Mouse (Mus musculus): ENCODE data around the gene Rgs9.

Gene Rgs9

DNA sequence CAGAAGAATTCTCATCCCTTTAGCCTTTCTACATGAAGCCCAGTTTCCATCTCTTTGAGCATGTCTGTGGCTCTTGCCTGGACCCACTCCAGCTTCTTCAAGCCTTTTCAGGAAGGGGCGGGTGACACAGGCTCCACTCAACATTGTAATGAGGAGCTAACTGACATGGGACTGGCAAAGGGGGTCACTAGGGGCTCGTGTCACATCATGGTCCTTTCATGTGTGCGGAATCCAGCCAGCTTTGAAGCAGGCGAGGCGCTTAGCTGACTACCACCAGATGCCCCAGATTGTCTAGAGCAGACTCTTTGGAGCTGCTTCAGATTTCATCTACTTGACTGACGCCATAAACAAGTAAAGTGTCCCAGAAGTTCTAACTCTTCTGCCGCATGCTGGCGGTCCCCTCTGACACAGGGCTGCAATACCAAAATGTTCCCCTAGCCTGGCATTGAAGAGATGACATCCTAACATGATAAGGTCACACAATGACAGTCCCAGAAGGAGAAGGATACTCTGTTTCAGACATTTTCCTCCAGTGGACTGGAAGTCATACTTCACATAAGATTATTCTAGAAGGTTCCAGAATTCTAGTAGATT, 122.5 kb downstream of the Rgs9 start:
- no peak for DNase-seq (ENCODE audit: low spot score in 2 of 2)
